23 mouse cellular contexts compared by ENCODE assay signal in the genomic region with DNA sequence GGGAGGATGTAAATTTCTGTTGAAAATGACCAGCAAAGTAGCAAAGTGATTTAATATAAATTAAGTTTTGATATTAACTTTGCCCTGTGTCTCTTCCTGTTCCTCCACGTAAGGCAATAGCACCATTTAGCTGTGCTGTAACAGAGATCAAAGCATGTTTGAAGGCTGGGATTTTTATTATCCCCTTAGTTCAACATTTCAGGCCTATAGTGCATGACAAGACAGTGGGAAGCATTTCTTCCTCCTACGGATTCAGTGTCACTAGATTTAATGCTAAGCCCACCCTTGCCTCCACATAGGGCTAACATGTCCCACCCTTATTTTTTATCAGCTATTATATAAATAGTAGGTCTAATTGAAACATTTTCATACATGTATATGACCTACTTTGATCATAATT.
"Had no signal": no experiment of that assay in that cellular context is flagged by ENCODE, and none has a peak within 500 bp of the region (broad histone marks: within the 10 kb centered on the region; RNA-seq: fewer than 3 reads in every experiment).

No protein-coding gene starts in this region.

- H3K36me3 ChIP-seq: heart, embryonic 10.5 days; heart, embryonic 12.5 days; hindbrain, embryonic 13.5 days; intestine, embryonic 15.5 days; limb, embryonic 10.5 days; limb, embryonic 12.5 days; liver, embryonic 13.5 days had no signal

- H3K27me3 ChIP-seq: heart, embryonic 12.5 days; hindbrain, embryonic 13.5 days; intestine, embryonic 15.5 days; limb, embryonic 12.5 days; liver, embryonic 13.5 days had no signal

- H3K4me2 ChIP-seq: heart, embryonic 12.5 days; hindbrain, embryonic 13.5 days; intestine, embryonic 15.5 days; limb, embryonic 12.5 days; liver, embryonic 11.5 days; liver, embryonic 13.5 days had no signal

- DNase-seq: gastrocnemius, adult 2 months; gastrocnemius, postnatal 10 days; gastrocnemius, postnatal 25 days; heart, adult 18-20 months; heart, postnatal 10 days; heart, postnatal 4 days; kidney, adult 8-10 months; kidney, postnatal 14 days; kidney, postnatal 4 days; liver; liver, embryonic 13.5 days had no signal

- H3K27ac ChIP-seq: gastrocnemius, adult 2 months; heart, embryonic 10.5 days; hindbrain, embryonic 13.5 days; intestine, embryonic 15.5 days; layer of hippocampus, adult 2 months; left cerebral cortex, adult 2 months; limb, embryonic 10.5 days; limb, embryonic 12.5 days; liver, embryonic 13.5 days had no signal

- H3K9me3 ChIP-seq: heart, embryonic 10.5 days; heart, embryonic 12.5 days; hindbrain, embryonic 13.5 days; intestine, embryonic 15.5 days; limb, embryonic 10.5 days; limb, embryonic 12.5 days; liver, embryonic 13.5 days had no signal

- H3K4me1 ChIP-seq: heart, embryonic 10.5 days; heart, embryonic 12.5 days; hindbrain, embryonic 13.5 days; intestine, embryonic 15.5 days; limb, embryonic 10.5 days; limb, embryonic 12.5 days; liver, embryonic 13.5 days had no signal

- H3K9ac ChIP-seq: heart, embryonic 12.5 days; hindbrain, embryonic 13.5 days; intestine, embryonic 15.5 days; limb, embryonic 12.5 days; liver, embryonic 13.5 days had no signal

- ATAC-seq: forebrain, embryonic 16.5 days; inflammation-experienced regulatory T-cells, adult 6 months; intestine, embryonic 15.5 days; intestine, postnatal 0 days had no signal

- H3K4me3 ChIP-seq: gastrocnemius, adult 2 months; heart, embryonic 10.5 days; heart, embryonic 12.5 days; hindbrain, embryonic 13.5 days; intestine, embryonic 15.5 days; layer of hippocampus, adult 2 months; left cerebral cortex, adult 2 months; limb, embryonic 10.5 days; limb, embryonic 12.5 days; liver, embryonic 13.5 days had no signal
